Mouse (Mus musculus): ENCODE measurements around the gene Ucp2. TPM values are rescaled to one million over a fixed set of nuclear protein-coding genes. Genes with fewer than 3 reads are reported as not detected.

Gene Ucp2
- polyA plus RNA-seq, 1 experiment from 2014 or later, result 221 TPM

DNA sequence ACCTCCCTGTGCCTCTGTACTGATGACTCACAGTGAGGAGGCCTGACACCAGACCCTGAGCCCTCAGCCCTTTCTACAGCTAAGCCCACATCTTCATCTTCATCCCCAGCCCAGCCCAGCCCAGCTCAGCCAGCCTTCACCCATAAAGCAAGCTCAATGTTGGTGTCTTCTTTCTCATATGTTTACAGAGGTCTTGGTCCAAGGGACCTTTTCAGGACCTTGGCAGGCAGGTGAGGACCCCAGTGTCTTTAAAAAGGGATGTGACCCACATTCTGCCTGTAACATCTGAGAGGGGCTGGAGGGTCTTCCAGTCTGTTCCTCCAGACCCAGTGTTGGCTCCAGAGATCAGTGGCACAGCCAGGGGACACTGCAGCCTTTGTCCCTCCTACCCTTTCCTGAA is 6.3 kb downstream of the Ucp2 start:
- no peak overlapping the region for H3K27ac ChIP-seq (ENCODE audit: low read length)
- no peaks in the 10 kb centered on the region for H3K9me3 ChIP-seq (ENCODE audit: low read length)
- H3K9ac ChIP-seq (replicated peaks; ENCODE audit: low read length), result no peak overlapping the region
- H3K27me3 ChIP-seq (ENCODE audit: insufficient read depth, low read length), result no peaks in the 10 kb centered on the region
- H3K4me2 ChIP-seq (replicated peaks; ENCODE audit: low read depth, low read length), result no peak overlapping the region
- ATAC-seq (ENCODE audit: low FRiP score, low TSS enrichment), result no peak
- H3K4me3 ChIP-seq (ENCODE audit: low read length), result no peak overlapping the region
- H3K36me3 ChIP-seq (ENCODE audit: insufficient read depth, low read length), result peaks cover 36% of the 10 kb centered on the region
- H3K4me1 ChIP-seq (ENCODE audit: insufficient read depth, low read length), result peaks cover 23% of the 10 kb centered on the region

DNA sequence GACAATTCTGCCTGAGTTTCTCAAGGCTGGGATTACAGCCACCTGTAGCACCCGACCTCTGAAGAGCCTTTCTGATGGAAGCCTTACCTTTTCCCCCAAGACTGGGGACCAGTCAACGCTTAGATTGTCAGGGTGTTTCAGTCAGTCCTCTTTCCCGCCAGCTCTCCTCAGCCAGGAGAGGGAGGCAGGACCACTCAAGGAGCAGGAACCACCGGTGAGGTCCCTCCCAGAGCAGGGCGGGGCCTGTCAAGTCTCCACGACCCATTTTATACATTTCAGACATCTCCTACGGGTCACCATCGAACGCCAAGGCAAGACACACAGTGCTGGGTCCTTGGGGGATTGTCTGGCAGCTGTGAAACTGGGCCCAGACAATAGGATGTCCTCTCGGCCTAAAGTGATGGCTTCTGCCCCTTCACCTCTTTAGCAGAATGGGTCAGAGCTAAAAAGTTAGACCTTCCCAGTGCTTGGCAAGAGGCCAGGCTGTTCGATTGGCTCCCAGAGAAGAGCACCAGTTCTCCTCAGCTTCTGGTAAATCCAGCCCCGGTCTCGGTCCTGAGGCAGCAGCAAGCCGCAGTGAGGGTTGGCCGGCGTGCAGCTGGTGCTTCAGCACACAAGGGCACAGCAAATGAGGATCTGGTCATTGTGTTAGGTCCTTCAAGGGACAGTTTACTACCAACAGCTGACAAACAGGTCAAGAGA is 7.3 kb downstream of the Ucp2 start:
- no peaks in the 10 kb centered on the region for H3K27me3 ChIP-seq (ENCODE audit: insufficient read depth, low read length)
- ATAC-seq (ENCODE audit: low FRiP score, low TSS enrichment), result no peak
- H3K9me3 ChIP-seq (ENCODE audit: low read length), result no peaks in the 10 kb centered on the region
- peaks cover 36% of the 10 kb centered on the region for H3K36me3 ChIP-seq (ENCODE audit: insufficient read depth, low read length)
- no peak overlapping the region for H3K4me2 ChIP-seq (replicated peaks; ENCODE audit: low read depth, low read length)
- no peak overlapping the region for H3K27ac ChIP-seq (ENCODE audit: low read length)
- H3K4me1 ChIP-seq (ENCODE audit: insufficient read depth, low read length), result peaks cover 16% of the 10 kb centered on the region
- no peak overlapping the region for H3K9ac ChIP-seq (replicated peaks; ENCODE audit: low read length)
- WGBS, result 66% methylated on average over 16 of the region's 16 CpGs
- no peak overlapping the region for H3K4me3 ChIP-seq (ENCODE audit: low read length)

DNA sequence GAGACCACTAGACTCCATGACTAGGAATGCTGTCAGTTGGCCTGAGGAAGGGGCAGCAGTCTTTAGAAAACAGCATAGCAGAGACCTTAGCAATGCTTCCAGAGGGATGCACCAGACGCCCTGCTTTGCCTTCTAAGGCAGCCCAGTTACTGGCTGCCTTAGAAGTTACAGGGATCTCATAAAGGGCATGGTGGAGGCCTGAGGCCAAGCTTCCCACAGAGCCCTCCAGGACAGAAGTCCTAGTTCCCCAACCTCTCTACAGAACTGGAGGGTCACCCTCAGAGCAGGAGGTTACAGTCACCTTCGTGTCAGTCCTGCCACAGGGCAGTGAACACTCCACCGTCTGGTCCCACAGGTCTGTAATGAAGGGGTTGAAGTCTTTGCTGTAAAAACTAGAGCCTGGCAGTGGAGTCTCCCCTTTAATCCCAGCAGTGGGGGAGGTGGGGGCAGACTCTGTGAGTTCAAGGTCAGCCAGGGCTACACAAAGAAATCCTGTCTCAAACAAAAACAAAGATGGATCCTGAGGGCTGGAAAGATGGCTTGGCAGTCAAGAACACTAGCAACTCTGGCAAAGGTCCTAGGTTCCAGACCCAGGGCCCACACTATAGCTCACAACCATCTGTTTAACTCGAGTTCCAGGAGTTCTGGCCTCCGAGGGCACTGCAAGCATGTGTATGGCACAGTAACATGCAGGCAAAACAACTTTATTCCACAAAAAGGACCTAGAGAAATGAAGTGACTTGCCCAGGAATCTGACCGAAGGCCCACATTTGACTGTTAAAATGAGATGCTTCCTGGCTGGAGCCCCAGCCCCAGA is 8.1 kb downstream of the Ucp2 start:
- no peak overlapping the region for H3K27ac ChIP-seq (ENCODE audit: low read length)
- H3K4me3 ChIP-seq (ENCODE audit: low read length), result no peak overlapping the region
- WGBS, result 64% methylated on average over 6 of the region's 6 CpGs

DNA sequence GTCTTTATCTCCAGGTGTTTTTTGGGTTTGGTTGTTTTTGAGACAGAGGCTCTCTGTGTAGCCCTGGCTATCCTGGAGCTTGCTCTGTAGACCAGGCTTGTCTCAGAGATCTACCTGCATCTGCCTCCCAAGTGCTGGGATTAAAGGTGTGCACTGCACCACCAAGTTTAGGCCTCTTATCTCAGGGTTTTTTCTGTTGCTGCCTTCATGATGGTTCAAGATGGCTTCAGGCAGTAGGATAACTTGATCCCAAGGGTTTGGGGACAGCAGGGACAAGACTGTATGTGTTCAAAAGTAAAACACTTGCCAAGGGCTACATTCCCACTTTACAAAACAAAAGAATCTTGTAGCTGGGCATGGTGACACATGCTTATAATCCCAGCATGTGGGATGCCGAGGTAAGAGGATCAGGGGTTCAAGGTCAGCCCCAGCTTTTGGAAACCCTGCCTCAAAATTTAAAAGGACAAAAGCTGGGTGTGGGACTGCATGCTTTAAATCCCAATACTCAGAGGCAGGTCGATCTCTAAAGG is 8.8 kb downstream of the Ucp2 start:
- Histone ChIP-seq H3K36me3 (ENCODE audit: insufficient read depth, low read length) (peaks cover 30% of the 10 kb centered on the region), H3K27ac (ENCODE audit: low read length) (no peak overlapping the region), H3K9ac (replicated peaks; ENCODE audit: low read length) (no peak overlapping the region), H3K4me2 (replicated peaks; ENCODE audit: low read depth, low read length) (no peak overlapping the region), H3K9me3 (ENCODE audit: low read length) (no peaks in the 10 kb centered on the region), H3K27me3 (ENCODE audit: insufficient read depth, low read length) (no peaks in the 10 kb centered on the region), H3K4me1 (ENCODE audit: insufficient read depth, low read length) (peaks cover 5% of the 10 kb centered on the region), H3K4me3 (ENCODE audit: low read length) (no peak overlapping the region)
- ATAC-seq (ENCODE audit: low FRiP score, low TSS enrichment), result no peak
- 45% methylated on average over 2 of the region's 2 CpGs for WGBS

More for the DNA sequence above, 8.1 kb downstream of the Ucp2 start:
- Histone ChIP-seq H3K4me2 (replicated peaks; ENCODE audit: low read depth, low read length) (no peak overlapping the region), H3K27me3 (ENCODE audit: insufficient read depth, low read length) (no peaks in the 10 kb centered on the region), H3K4me1 (ENCODE audit: insufficient read depth, low read length) (peaks cover 8% of the 10 kb centered on the region), H3K36me3 (ENCODE audit: insufficient read depth, low read length) (peaks cover 36% of the 10 kb centered on the region), H3K9me3 (ENCODE audit: low read length) (no peaks in the 10 kb centered on the region), H3K9ac (replicated peaks; ENCODE audit: low read length) (no peak overlapping the region)
- no peak for ATAC-seq (ENCODE audit: low FRiP score, low TSS enrichment)

DNA sequence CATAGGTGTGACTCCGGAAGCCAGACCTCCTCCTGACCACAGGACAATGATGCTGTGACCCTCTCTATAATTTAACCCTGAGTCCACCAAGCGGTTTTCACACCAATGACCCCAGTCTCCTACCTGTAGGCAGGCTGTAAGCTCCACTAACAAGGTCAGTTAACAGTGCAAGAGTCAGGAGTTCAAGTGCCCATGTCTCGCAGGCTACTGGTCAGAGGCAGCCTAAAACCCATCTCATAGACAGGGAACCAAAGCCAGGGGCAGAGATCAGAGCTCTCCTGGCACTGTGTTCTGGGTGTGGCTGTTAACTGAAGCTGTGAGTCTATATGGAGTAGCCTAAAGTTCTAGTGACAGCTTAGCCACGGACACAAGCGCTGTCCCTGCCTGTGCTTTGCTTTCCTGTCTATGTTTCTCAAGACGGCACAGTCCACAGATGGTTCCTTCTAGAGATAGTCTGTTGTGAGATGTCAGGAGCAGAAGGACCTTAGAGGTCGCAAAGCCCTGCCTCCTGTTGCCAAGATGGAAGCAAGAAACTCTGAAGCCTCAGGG is 9.3 kb downstream of the Ucp2 start:
- Histone ChIP-seq H3K4me1 (ENCODE audit: insufficient read depth, low read length) (peaks cover 5% of the 10 kb centered on the region), H3K27me3 (ENCODE audit: insufficient read depth, low read length) (no peaks in the 10 kb centered on the region), H3K4me2 (replicated peaks; ENCODE audit: low read depth, low read length) (no peak overlapping the region), H3K9me3 (ENCODE audit: low read length) (no peaks in the 10 kb centered on the region), H3K27ac (ENCODE audit: low read length) (no peak overlapping the region), H3K4me3 (ENCODE audit: low read length) (no peak overlapping the region), H3K36me3 (ENCODE audit: insufficient read depth, low read length) (peaks cover 24% of the 10 kb centered on the region), H3K9ac (replicated peaks; ENCODE audit: low read length) (no peak overlapping the region)
- no peak for ATAC-seq (ENCODE audit: low FRiP score, low TSS enrichment)
- 68% methylated on average over 7 of the region's 7 CpGs for WGBS

DNA sequence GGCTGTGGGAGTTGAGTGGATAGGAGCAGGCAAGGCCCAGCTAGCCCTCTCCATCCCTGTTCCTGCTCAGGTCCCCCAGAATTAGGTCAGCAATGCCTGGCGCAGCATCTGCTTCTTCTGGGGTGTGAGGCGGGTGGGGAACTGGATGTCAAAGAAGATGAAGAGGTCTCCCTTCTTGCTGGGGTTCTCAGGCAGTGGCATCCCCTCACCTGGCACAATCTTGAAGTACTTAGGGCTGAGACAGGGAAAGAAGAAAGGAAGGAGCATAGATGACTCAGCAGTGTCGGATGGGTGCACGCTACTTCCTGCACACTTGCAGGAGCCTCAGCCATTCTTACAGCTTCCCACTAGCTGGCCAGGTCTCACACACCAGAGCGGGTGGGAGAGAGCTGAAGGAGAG is 9.9 kb downstream of the Ucp2 start:
- peaks cover 5% of the 10 kb centered on the region for H3K4me1 ChIP-seq (ENCODE audit: insufficient read depth, low read length)
- WGBS, result 73% methylated on average over 5 of the region's 5 CpGs
- no peaks in the 10 kb centered on the region for H3K9me3 ChIP-seq (ENCODE audit: low read length)
- H3K4me3 ChIP-seq (ENCODE audit: low read length), result no peak overlapping the region
- H3K36me3 ChIP-seq (ENCODE audit: insufficient read depth, low read length), result peaks cover 19% of the 10 kb centered on the region
- H3K27me3 ChIP-seq (ENCODE audit: insufficient read depth, low read length), result no peaks in the 10 kb centered on the region
- no peak for ATAC-seq (ENCODE audit: low FRiP score, low TSS enrichment)
- H3K4me2 ChIP-seq (replicated peaks; ENCODE audit: low read depth, low read length), result no peak overlapping the region
- H3K9ac ChIP-seq (replicated peaks; ENCODE audit: low read length), result no peak overlapping the region
- no peak overlapping the region for H3K27ac ChIP-seq (ENCODE audit: low read length)

DNA sequence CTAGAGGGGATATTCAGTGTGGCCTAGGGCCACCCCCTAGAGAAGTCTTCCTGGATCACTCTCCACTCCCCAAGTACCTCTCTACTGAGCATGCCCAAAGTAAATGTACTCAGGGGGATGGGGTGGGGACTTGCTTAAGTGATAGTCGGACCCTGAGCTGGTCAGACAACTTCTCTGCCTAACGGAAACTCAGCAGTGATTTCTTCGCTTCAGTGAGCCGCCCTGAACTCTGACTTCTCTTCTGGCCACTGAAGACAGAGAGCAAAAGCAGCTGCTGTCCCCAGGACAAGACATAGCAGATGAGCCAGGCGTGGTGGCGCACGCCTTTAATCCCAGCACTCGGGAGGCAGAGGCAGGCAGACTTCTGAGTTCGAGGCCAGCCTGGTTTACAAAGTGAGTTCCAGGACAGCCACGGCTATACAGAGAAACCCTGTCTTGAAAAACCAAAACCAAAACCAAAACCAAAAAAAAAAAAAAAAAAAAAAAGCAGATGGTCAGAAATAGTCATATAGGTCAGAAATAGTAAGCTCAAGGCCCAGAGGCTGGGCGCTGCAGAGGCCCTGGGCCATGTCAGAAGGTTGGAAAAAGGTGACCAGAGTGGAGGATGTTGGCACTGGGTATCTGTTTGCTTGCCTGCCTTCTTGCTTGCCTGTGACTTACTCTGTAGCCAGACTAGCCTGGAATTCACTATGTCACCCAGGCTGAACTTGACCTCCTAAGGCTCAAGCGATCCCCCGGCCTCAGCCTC is 11.8 kb downstream of the Ucp2 start:
- Histone ChIP-seq H3K36me3 (ENCODE audit: insufficient read depth, low read length) (0 out of 2 replicates have a peak, but pooled peaks cover 5% of the 10 kb centered on the region), H3K4me1 (ENCODE audit: insufficient read depth, low read length) (peaks cover 5% of the 10 kb centered on the region), H3K9ac (replicated peaks; ENCODE audit: low read length) (no peak overlapping the region), H3K27me3 (ENCODE audit: insufficient read depth, low read length) (no peaks in the 10 kb centered on the region), H3K9me3 (ENCODE audit: low read length) (no peaks in the 10 kb centered on the region), H3K27ac (ENCODE audit: low read length) (no peak overlapping the region), H3K4me3 (ENCODE audit: low read length) (no peak overlapping the region), H3K4me2 (replicated peaks; ENCODE audit: low read depth, low read length) (no peak overlapping the region)
- WGBS, result 67% methylated on average over 13 of the region's 13 CpGs
- ATAC-seq (ENCODE audit: low FRiP score, low TSS enrichment), result peak; percentile 37; the same call in 1 of the 2 replicates

DNA sequence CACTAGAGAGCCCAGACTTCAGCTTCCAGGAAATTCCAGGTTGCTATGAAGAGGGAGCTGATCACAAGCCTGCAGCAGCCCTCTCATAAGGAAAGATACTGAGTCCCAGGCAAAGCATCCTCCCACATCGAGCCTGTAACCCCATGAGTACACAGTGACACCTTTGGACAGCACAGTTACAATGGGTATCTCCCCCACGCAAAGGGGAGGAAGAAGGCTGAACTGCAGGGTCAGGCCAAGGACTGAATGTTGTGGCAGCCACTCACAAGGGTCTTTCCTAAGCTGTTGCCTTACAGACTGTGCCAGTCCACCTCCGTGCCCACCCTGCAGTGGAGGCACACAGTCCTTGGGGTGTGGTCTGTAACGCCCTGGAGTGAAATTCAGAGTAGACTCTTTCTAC is 13.4 kb downstream of the Ucp2 start:
- H3K9ac ChIP-seq (replicated peaks; ENCODE audit: low read length), result no peak overlapping the region
- H3K27ac ChIP-seq (ENCODE audit: low read length), result no peak overlapping the region
- H3K27me3 ChIP-seq (ENCODE audit: insufficient read depth, low read length), result no peaks in the 10 kb centered on the region
- H3K36me3 ChIP-seq (ENCODE audit: insufficient read depth, low read length), result no peaks in the 10 kb centered on the region
- no peak for ATAC-seq (ENCODE audit: low FRiP score, low TSS enrichment)
- H3K9me3 ChIP-seq (ENCODE audit: low read length), result no peaks in the 10 kb centered on the region
- no peak overlapping the region for H3K4me2 ChIP-seq (replicated peaks; ENCODE audit: low read depth, low read length)
- H3K4me1 ChIP-seq (ENCODE audit: insufficient read depth, low read length), result peaks cover 5% of the 10 kb centered on the region
- H3K4me3 ChIP-seq (ENCODE audit: low read length), result no peak overlapping the region
- 37% methylated on average over 4 of the region's 4 CpGs for WGBS

DNA sequence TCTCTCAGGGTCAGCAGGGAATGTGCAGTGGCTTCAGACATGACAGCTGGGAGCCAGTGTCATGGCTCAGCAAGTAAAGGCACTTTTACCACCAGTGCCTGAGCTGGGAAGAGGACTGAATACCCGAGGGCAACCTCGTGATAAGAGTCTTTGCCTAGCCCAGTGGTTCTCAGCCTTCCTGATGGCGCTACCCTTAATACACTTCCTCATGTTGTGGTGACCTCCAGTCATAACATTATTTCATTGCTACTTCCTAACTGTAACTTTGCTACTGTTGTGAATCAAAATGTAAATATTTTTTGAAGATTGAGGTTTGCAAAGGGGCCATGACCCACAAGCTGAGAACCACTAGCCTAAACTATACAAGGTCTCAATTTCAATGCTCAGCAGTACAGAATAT is 15.5 kb downstream of the Ucp2 start:
- no peaks in the 10 kb centered on the region for H3K9me3 ChIP-seq (ENCODE audit: low read length)
- H3K4me3 ChIP-seq (ENCODE audit: low read length), result no peak overlapping the region
- H3K9ac ChIP-seq (replicated peaks; ENCODE audit: low read length), result no peak overlapping the region
- no peak overlapping the region for H3K4me2 ChIP-seq (replicated peaks; ENCODE audit: low read depth, low read length)
- no peak overlapping the region for H3K27ac ChIP-seq (ENCODE audit: low read length)
- H3K4me1 ChIP-seq (ENCODE audit: insufficient read depth, low read length), result peaks cover 5% of the 10 kb centered on the region
- no peaks in the 10 kb centered on the region for H3K27me3 ChIP-seq (ENCODE audit: insufficient read depth, low read length)
- 41% methylated on average over 3 of the region's 3 CpGs for WGBS
- H3K36me3 ChIP-seq (ENCODE audit: insufficient read depth, low read length), result no peaks in the 10 kb centered on the region
- no peak for ATAC-seq (ENCODE audit: low FRiP score, low TSS enrichment)
